Mouse (Mus musculus) left cerebral cortex, postnatal 4 days (tissue): ENCODE data around the gene Snx14. TPM values are rescaled to one million over a fixed set of nuclear protein-coding genes. Genes with fewer than 3 reads are reported as not detected.
A peak's percentile ranks its signal among the peaks of the same experiment; 100 is the strongest.
"Not testable (repeated sequence)": the region's sequence is repeated elsewhere in the genome, so short reads cannot be mapped to it uniquely, and the experiment has no call there.

Experiments used
- DNase-seq: peaks from one replicate; pipeline ENCODE4 v3.0.0-alpha.2; 2022
- intact Hi-C: fragments of 180-260 bp; cut with DNase I; formaldehyde crosslinking; loops from one replicate; pipeline ENCODE4 v1.15.1; 2025
- total RNA-seq, 2 experiments: library from RNA; stranded (reverse); gene quantifications; 2 replicates each; pipeline ENCODE4 v1.2.3; 2021

Gene Snx14
- 10 to 100 TPM; 44.2 to 44.3 TPM for total RNA-seq

DNA sequence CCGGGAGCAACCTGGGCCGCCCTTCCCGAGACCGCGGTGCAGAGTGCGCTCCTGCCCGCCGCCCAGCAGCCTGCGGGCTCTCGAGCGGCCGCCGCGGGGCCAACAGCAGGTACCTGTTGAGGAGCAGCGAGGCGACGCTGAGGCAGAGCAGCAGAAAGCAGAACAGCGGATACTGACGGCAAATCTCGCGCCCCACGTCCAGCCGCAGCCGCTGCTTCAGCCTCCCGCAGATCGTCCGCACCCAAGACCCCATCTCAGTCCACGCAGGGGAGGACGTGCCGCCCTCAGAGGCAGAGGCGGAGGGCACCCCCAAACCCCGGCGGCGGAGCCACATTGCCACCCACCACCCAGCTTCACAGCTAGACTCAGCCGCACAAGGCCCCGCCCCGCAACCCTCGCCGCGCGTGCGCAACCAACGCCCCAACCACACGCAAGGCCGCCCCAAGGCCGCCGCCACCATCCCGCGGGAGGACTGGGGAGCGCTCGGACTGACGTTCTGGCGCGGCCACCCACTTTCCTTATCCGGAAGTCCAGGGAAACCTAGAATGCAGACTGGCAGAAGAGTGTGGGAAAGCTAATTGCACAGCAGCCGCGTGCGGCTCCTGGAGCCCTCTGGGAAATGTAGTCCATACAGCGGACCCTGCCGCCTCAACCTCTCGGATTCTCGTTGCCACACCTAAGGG is at the start of gene Snx14:
Gene Snx14, minus strand, starts transcription at position 404 of the 683 bp plus-strand sequence.
- intact Hi-C loops: no loop called here
- DNase-seq: peak; percentile 96

- intact Hi-C loops: loop anchor here (5.0 kb wide), 2 partner anchors 38 to 42 kb away; no protein-coding TSS in a partner anchor
- DNase-seq: no peak
Measured at GRCm38 (mm10) chr9:88484531-88484930, 45.8 kb upstream of the Snx14 start.

- DNase-seq: no peak
- intact Hi-C loops: loop anchor here (5.0 kb wide), 2 partner anchors 39 to 41 kb away; no protein-coding TSS in a partner anchor
Measured at GRCm38 (mm10) chr9:88482829-88483396, 44.2 kb upstream of the Snx14 start.

- peak; percentile 98 for DNase-seq
- intact Hi-C loops: loop anchor here (5.0 kb wide), 2 partner anchors 40 kb away; no protein-coding TSS in a partner anchor
Measured at GRCm38 (mm10) chr9:88482230-88482828, 43.6 kb upstream of the Snx14 start, which contains the start of gene Syncrip. Gene Syncrip (minus strand): TSS chr9:88482574.

DNA sequence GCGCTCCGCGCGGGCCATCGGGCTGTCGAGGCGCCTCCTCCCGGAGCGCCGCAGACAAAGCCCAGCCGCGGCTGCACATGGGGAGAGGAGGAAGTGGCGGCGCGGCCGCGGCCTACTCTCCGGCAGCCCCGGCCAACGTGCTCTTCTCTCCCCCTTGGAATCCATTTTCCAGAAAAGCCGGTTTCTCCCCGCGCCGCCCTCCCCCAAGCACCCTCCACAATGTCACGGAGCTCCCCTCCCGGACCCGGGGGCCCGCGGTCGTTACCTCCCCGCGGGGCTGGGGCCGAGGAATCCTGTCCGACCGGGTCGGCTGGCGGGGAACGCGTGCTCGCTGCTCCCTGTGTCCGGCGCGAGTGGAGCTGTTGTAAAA is 43.0 kb upstream of the Snx14 start:
- DNase-seq: peak; percentile 41
- intact Hi-C loops: loop anchor here (5.0 kb wide), 2 partner anchors 39 to 41 kb away; no protein-coding TSS in a partner anchor

DNA sequence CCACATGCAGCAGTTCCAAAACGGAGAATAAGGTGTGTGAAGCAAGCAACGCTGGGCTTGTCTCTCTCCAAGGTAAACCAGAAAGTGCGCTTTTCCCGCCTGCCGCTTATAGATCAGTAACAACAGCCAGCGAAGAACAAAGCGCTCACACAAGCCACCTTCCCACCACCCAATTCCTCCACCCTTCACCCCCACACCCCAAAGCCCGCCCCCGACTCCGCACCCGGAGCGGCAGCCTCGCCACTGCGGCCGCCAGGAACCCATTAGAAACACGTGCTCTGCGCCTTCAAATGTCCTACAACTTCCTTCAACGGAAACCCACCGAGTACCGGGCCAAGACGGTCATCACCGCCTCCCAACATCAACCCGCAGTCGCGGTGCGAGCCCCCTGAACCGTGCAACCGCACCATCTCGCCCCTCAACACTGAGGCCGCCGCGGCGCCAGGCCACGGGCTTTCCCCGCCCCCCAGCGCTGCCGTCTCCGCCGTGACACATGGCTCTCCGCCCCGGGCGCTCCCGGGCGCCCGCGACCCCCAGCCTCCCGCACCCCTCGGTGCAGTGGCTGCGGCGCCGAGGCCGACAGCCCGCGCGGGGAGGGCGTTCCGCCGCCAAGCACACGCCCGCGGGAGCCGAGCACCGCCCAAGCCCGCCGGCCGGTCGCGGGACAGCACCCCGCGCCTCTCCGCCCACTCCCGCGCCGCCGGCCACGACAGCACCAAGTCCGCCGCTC is 42.5 kb upstream of the Snx14 start:
- DNase-seq: peak; percentile 54
- intact Hi-C loops: loop anchor here (5.0 kb wide), 2 partner anchors 39 to 41 kb away; no protein-coding TSS in a partner anchor

DNA sequence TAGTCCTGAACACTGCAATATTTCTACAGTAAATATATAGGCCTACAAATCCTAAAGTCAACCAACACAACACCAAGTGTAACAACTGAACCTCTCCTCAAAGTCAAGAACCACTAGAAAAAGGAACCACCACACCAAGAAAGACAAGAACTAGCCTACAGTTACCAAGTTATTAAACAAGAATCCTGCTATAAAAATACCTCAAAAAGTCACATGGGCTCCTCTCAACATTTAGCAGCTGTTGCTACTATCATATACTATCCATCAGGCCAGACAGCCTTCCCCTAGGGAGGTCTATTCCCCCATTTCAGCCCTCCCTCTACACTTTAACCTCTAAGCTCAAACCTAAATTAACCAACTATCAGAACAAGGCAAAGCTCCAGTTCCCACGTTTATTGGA is 41.4 kb upstream of the Snx14 start:
- intact Hi-C loops: loop anchor here (5.0 kb wide), 2 partner anchors 38 to 42 kb away; no protein-coding TSS in a partner anchor
- DNase-seq: no peak

- intact Hi-C loops: no loop called here
- DNase-seq: no peak
Measured at GRCm38 (mm10) chr9:88476138-88476537, 37.4 kb upstream of the Snx14 start.

GRCm38 (mm10) chr9:88461017-88461416 is 22.3 kb upstream of the Snx14 start:
- DNase-seq, intact Hi-C loops: not testable (repeated sequence)

DNA sequence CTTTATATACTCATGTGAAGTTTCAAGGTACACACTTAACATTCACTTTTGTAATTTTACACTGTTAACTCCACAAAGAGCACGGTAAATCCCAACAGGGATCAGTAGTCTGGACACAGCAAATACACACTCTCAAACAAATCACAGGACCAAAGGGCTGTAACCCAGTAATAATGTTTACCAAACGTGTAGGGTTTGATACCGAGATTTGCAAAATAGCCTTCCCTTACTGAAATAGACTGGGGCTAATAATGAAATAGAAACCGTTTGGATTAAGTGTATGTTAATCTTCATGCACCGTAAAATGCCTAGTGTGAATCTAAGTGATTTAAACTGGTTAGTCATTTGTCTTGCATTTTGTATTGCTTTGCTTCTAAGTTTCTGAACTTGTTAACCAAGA is 1.2 kb upstream of the Snx14 start:
- DNase-seq: no peak
- intact Hi-C loops: loop anchor here (5.0 kb wide), 1 partner anchor 42 kb away; the partner anchor contains the start of gene Syncrip

DNA sequence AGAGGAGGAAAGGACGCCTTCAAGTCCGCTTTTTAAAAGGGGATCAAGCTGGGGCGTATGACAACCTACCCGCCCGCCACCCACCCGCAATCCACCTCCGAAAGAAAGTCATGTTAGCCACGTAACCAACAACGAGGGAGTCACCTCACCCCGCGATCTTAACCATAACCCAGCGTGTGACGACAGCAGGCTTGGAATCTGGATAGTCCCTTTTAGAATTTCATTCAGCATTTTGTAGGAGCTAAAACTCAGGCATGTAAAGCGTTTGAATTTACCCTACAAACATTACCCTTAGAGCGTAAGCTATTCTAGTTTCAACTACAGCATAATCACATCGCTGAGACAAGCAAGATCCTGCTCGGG is 461 bp upstream of the Snx14 start:
- intact Hi-C loops: no loop called here
- DNase-seq: no peak

GRCm38 (mm10) chr9:88438237-88438554 is 562 bp downstream of the Snx14 start:
- intact Hi-C loops: no loop called here
- no peak for DNase-seq

DNA sequence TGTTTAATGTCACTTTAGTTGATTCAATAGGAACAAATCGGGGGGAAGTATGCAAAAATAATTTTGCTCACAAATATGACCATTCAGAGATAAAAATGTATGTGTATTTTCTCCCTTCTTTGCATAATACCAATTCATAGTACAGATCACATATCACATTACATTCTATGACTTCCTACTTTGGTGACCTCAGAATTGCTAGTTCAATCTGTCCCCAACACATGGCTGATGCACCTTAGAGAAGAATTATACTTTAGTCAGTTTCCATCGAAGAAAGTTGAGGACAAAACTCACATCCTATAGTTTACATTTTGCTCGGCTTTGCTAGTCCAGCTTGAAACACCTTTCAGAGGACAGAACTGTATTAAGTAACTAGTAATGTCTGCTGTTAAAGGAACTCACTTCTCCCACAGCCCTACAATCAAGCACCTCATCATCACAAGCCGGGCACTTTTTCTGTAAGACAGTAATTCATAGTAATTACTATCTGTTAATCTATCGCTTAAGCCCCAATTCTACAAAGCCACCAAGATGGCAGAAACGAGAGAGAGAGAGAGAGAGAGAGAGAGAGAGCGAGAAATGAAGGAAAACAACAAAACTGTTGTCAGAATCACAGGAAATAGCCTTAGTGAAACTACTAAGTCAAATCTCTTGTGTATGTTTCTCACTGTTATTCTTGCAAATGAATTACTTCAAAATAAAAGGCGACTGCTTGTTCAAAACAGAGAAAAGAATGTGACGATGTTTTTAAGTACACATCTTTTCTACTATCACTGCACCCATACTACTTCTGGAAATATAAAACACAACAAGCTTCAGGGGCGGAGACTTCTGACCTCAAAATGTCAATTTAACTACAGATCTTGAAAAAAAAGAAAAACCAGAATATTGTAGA is 1.2 kb downstream of the Snx14 start:
- intact Hi-C loops: no loop called here
- DNase-seq: no peak

DNA sequence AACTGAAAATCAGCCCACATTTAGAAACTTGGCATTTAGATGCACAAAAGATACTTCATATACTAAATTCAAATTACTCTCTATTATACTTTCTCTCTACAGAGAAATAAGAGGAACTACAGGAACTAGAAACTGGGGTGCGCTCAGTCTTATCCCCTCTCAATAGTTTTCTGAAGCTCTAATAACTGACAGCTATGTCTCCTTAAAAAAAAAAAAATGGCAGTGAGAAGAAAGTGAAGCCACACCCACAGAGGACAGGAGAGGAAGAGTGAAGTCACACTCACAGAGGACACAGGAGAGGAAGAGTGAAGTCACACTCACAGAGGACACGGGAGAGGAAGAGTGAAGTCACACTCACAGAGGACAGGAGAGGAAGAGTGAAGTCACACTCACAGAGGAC is 14.4 kb downstream of the Snx14 start:
- intact Hi-C loops: no loop called here
- DNase-seq: no peak

GRCm38 (mm10) chr9:88422428-88422827 is 16.3 kb downstream of the Snx14 start:
- DNase-seq: no peak
- intact Hi-C loops: no loop called here

GRCm38 (mm10) chr9:88416752-88417151 is 22.0 kb downstream of the Snx14 start:
- DNase-seq: no peak
- intact Hi-C loops: no loop called here

DNA sequence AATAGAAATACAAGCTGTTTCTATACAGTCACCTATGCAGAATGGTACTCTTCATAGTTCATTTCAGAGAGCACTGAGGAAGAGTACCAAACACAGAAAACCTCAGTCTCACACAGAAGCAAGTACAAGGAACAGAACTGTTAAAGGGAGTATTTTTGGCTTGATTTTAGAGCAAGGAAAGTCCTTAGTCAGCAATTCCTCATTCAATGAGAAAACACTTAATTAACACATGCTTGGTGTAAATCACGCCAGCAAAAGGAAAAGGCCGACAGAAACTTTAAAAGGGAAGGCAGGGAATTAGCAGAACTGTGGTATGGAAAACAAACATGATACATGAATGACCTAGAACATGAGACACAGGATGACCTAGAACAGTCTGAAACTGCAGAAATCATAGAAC is 28.8 kb downstream of the Snx14 start:
- no peak for DNase-seq
- intact Hi-C loops: no loop called here

DNA sequence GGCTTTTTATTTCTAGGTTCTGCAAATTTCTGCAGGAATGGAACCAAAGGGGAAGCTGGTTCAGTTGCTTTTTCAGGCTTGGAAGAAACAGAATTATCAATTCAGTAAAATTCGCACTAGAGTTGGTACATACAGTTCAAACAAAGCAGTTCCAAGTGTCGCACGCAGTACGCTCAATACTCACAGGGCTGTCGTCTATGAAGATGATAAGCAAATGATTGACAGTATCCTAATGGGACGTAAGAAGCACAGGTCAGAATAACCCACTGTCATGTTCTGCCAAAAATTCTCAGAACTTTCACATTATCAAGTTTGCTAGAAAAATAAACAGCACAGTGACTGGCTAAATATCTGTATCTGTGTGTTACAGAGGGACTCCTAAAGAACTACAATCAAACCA is 34.2 kb downstream of the Snx14 start:
- intact Hi-C loops: no loop called here
- no peak for DNase-seq

DNA sequence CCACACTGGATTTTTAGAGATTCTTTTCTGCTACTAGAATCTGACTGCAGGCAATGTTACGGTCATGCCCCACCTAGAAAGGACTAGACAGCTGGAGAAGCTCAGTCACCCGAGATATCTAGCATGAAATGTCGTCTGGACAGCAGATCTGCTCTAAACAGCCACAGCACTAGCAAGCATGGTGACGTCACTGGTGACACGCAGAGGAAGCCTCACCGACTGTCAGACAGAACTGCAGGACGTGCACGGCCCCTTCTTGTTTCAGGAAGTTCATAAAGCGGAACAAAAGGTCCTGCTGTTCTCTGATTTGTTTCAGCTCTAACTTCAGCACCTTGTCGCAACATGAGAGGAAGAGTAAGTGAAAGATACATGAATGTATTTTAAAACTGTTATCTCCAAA is 34.7 kb downstream of the Snx14 start:
- DNase-seq: peak; percentile 21
- intact Hi-C loops: no loop called here

GRCm38 (mm10) chr9:88398461-88398860 is 40.3 kb downstream of the Snx14 start:
- no peak for DNase-seq
- intact Hi-C loops: no loop called here
